Mouse (Mus musculus) left cerebral cortex, postnatal 14 days (tissue): ENCODE results near the gene Ampd2. TPM values are rescaled to one million over a fixed set of nuclear protein-coding genes. Genes with fewer than 3 reads are reported as not detected.

Experiments used
- DNase-seq, 2 experiments: peaks; one replicate each; pipeline ENCODE4 v3.0.0; 2021 to 2022; ENCODE audit warnings: low spot score in 2 of 2, mixed read lengths in 1 of 2
- intact Hi-C: fragments of 180-260 bp; cut with DNase I; formaldehyde crosslinking; loops from one replicate; pipeline ENCODE4 v1.15.1; 2025
- total RNA-seq, 2 experiments: library from RNA; stranded (reverse); gene quantifications; 2 replicates each; pipeline ENCODE4 v1.2.3; 2021

The Ampd2 gene
- total RNA-seq, 2 experiments from 2014 or later, result 43.3 to 50.8 TPM

- intact Hi-C loops, result no loop called here
- DNase-seq, result peak in 1 of 2 experiments; percentile 52
Measured at GRCm38 (mm10) chr3:108026049-108026448, 60.4 kb downstream of the Ampd2 start.

- DNase-seq, result no peak
- intact Hi-C loops, result no loop called here
Measured at GRCm38 (mm10) chr3:108025318-108025717, 61.1 kb downstream of the Ampd2 start.

Other genes with a start within 250 kb of the Ampd2 start
- not detected for gene Eps8l3, start 209.4 kb downstream of the Ampd2 start, total RNA-seq
- 100 to 1,000 TPM; 182 to 200 TPM for gene Gstm5, start 190.8 kb downstream of the Ampd2 start, total RNA-seq
- gene Gstm7, start 154.8 kb downstream of the Ampd2 start, total RNA-seq, result 10 to 100 TPM; 66.3 to 66.4 TPM
- gene Gstm6, start 142.9 kb downstream of the Ampd2 start, total RNA-seq, result 1 to 10 TPM; 3.4 to 3.8 TPM
- gene Gstm3, start 117.4 kb downstream of the Ampd2 start, total RNA-seq, result not detected
- gene Gstm2, start 100.2 kb downstream of the Ampd2 start, total RNA-seq, result 1 to 10 TPM; 3.3 TPM
- gene Gstm1, start 68.7 kb downstream of the Ampd2 start, total RNA-seq, result 10 to 100 TPM; 66.2 to 73.0 TPM
- 10 to 100 TPM; 10.4 to 12.1 TPM for gene Gstm4, start 41.8 kb downstream of the Ampd2 start, total RNA-seq
- gene Gnat2, start 6.1 kb upstream of the Ampd2 start, total RNA-seq, result not detected
- 10 to 100 TPM; 31.1 to 34.1 TPM for gene Gnai3, start 59.5 kb upstream of the Ampd2 start, total RNA-seq
- gene Gpr61, start 68.2 kb upstream of the Ampd2 start, total RNA-seq, result 10 to 100 TPM; 19.7 to 21.0 TPM
- gene Amigo1, start 99.7 kb upstream of the Ampd2 start, total RNA-seq, result 10 to 100 TPM; 55.3 to 57.7 TPM
- gene Cyb561d1, start 114.6 kb upstream of the Ampd2 start, total RNA-seq, result 10 to 100 TPM; 13.7 to 14.7 TPM
- gene Atxn7l2, start 124.3 kb upstream of the Ampd2 start, total RNA-seq, result 10 to 100 TPM; 22.5 to 23.0 TPM
- gene Sypl2, start 140.0 kb upstream of the Ampd2 start, total RNA-seq, result 1 to 10 TPM; 1.1 to 1.3 TPM
- 10 to 100 TPM; 83.4 to 89.6 TPM for gene Psma5, start 170.3 kb upstream of the Ampd2 start, total RNA-seq
- 100 to 1,000 TPM; 245 to 264 TPM for gene Sort1, start 197.4 kb upstream of the Ampd2 start, total RNA-seq